Mouse (Mus musculus) ES-Bruce4 (cell line): Measurements from ENCODE around the gene Hsd17b11. TPM values are rescaled to one million over a fixed set of nuclear protein-coding genes. Genes with fewer than 3 reads are reported as not detected.

Experiments
- H3K27ac ChIP-seq: 2 replicates; pipeline ENCODE4 v1.5.1; 2012; ENCODE audit warnings: low read length, inconsistent platforms; ENCODE audit not compliant: insufficient read depth
- H3K27me3 ChIP-seq: 2 replicates; pipeline ENCODE4 v1.6.1; 2012; ENCODE audit warnings: mild to moderate bottlenecking, low read length, inconsistent platforms; ENCODE audit not compliant: control insufficient read depth, poor library complexity, insufficient read depth, severe bottlenecking
- H3K36me3 ChIP-seq: 2 replicates; pipeline ENCODE4 v1.6.1; 2012; ENCODE audit warnings: inconsistent platforms, mild to moderate bottlenecking, low read length, moderate library complexity; ENCODE audit not compliant: control insufficient read depth, poor library complexity, insufficient read depth, severe bottlenecking
- H3K4me1 ChIP-seq: one replicate; pipeline ENCODE4 v1.8.1; 2011; ENCODE audit warnings: low read length; ENCODE audit not compliant: control insufficient read depth, insufficient read depth
- H3K4me3 ChIP-seq: 2 replicates; pipeline ENCODE4 v1.5.1; 2011; ENCODE audit warnings: low read depth, mild to moderate bottlenecking, low read length
- H3K9ac ChIP-seq: 2 replicates; pipeline ENCODE4 v1.6.1; 2012; ENCODE audit warnings: low read depth, mild to moderate bottlenecking, inconsistent platforms; ENCODE audit not compliant: poor library complexity, severe bottlenecking
- H3K9me3 ChIP-seq: replicated peaks from 2 replicates; pipeline ENCODE4 v1.6.1; 2012; ENCODE audit warnings: mild to moderate bottlenecking, low read length, inconsistent platforms; ENCODE audit not compliant: control insufficient read depth, poor library complexity, insufficient read depth, severe bottlenecking
- CTCF ChIP-seq: IDR thresholded peaks from one replicate; pipeline ENCODE4 v1.8.1; 2011; ENCODE audit warnings: low read depth, low read length
- EP300 ChIP-seq: IDR thresholded peaks from 2 replicates; pipeline ENCODE4 v1.6.1; 2011; ENCODE audit warnings: low read depth, low read length; ENCODE audit not compliant: insufficient read depth
- POLR2A ChIP-seq: IDR thresholded peaks from one replicate; pipeline ENCODE4 v1.8.1; 2011; ENCODE audit warnings: low read length; ENCODE audit not compliant: insufficient read depth
- polyA plus RNA-seq: library from polyadenylated mRNA; stranded (reverse); fragments of >200 nt; gene quantifications from 2 replicates; pipeline ENCODE4 v1.2.4, GENCODE M21; 2011; ENCODE audit warnings: low read depth; ENCODE audit not compliant: missing spikeins, insufficient read depth, insufficient read length

The Hsd17b11 gene
- 22.0 and 25.3 TPM in 2 replicates for polyA plus RNA-seq

GRCm38 (mm10) chr5:104021597-104022378, at the start of gene Hsd17b11:
Gene Hsd17b11, minus strand, starts transcription at chr5:104021919.
- Histone ChIP-seq H3K27ac (peak within 1 kb of the TSS; percentile 94), H3K9me3 (no peaks in the 10 kb centered on the region), H3K4me1 (peaks cover 6% of the 10 kb centered on the region), H3K27me3 (no peaks in the 10 kb centered on the region), H3K9ac (peak within 1 kb of the TSS; percentile 62), H3K36me3 (no peaks in the 10 kb centered on the region), H3K4me3 (peak within 1 kb of the TSS; percentile 65)
- no peak for TF ChIP-seq CTCF
- peak; percentile 31 for TF ChIP-seq POLR2A
- peak; percentile 95 for TF ChIP-seq EP300

- Histone ChIP-seq H3K4me1 (no peaks in the 10 kb centered on the region), H3K9ac (no peak overlapping the region), H3K27me3 (no peaks in the 10 kb centered on the region), H3K4me3 (no peak overlapping the region), H3K27ac (no peak overlapping the region), H3K36me3 (no peaks in the 10 kb centered on the region), H3K9me3 (no peaks in the 10 kb centered on the region)
- TF ChIP-seq POLR2A (no peak), CTCF (no peak), EP300 (no peak)
These were observed 49.3 kb upstream of the Hsd17b11 start for GRCm38 (mm10) chr5:104071048-104071447.

- H3K4me3 ChIP-seq = no peak overlapping the region
- H3K27me3 ChIP-seq = no peaks in the 10 kb centered on the region
- H3K9me3 ChIP-seq = peaks cover 1% of the 10 kb centered on the region; the same call in 1 of the 2 replicates
- no peak overlapping the region for H3K27ac ChIP-seq
- peaks cover 6% of the 10 kb centered on the region; the same call in 1 of the 2 replicates for H3K36me3 ChIP-seq
- no peaks in the 10 kb centered on the region for H3K4me1 ChIP-seq
- peak; percentile 51 for TF ChIP-seq CTCF
- TF ChIP-seq POLR2A = no peak
- no peak overlapping the region for H3K9ac ChIP-seq
These were observed 47.0 kb upstream of the Hsd17b11 start for GRCm38 (mm10) chr5:104068751-104069150.

- H3K4me3 ChIP-seq = no peak overlapping the region
- no peaks in the 10 kb centered on the region for H3K27me3 ChIP-seq
- no peak overlapping the region for H3K27ac ChIP-seq
- TF ChIP-seq EP300 (no peak), CTCF (no peak), POLR2A (no peak)
- H3K36me3 ChIP-seq = peaks cover 37% of the 10 kb centered on the region
- peaks cover 34% of the 10 kb centered on the region for H3K9me3 ChIP-seq
- no peak overlapping the region for H3K9ac ChIP-seq
- no peaks in the 10 kb centered on the region for H3K4me1 ChIP-seq
These were observed 41.2 kb upstream of the Hsd17b11 start for GRCm38 (mm10) chr5:104062773-104063551.

GRCm38 (mm10) chr5:104061936-104062772, 40.4 kb upstream of the Hsd17b11 start:
- H3K4me1 ChIP-seq = no peaks in the 10 kb centered on the region
- TF ChIP-seq POLR2A (no peak), EP300 (no peak), CTCF (no peak)
- peaks cover 37% of the 10 kb centered on the region for H3K36me3 ChIP-seq
- H3K4me3 ChIP-seq = no peak overlapping the region
- H3K27me3 ChIP-seq = no peaks in the 10 kb centered on the region
- H3K27ac ChIP-seq = no peak overlapping the region
- H3K9me3 ChIP-seq = peaks cover 34% of the 10 kb centered on the region
- no peak overlapping the region for H3K9ac ChIP-seq
